Comparison of ENCODE assay signal across 20 mouse cellular contexts in the genomic region with DNA sequence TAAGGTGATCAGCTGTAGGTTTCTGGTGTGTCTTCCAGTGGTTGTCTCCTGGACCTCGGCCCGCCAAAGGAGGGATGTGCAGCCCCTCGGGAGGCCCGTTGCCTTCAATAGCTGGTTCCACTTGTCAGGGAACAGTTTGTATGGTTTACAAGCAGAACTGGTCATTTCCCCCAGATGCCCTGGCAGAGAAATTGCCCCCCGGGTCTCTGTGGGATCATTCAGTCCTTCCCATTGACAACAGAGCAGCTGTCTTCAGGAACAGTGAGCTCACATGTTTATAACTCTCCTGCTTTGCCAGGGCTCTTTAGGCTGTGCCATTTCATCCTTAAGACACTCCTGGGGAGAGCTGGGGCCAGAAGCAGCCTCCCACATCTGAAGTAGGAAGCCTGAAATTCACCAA. TPM values are rescaled to one million over a fixed set of nuclear protein-coding genes. Genes with fewer than 3 reads are reported as not detected.
DNase-seq lines count a peak whose midpoint lies in the region; ATAC-seq and TF ChIP-seq lines count a peak whose summit lies in the region.
"Had no signal": no experiment of that assay in that cellular context is flagged by ENCODE, and none has a peak within 500 bp of the region (broad histone marks: within the 10 kb centered on the region; RNA-seq: fewer than 3 reads in every experiment).

No protein-coding gene starts in this region.

- H3K9ac ChIP-seq in heart, embryonic 11.5 days (ENCODE audit: low read depth, low read length) = no peak overlapping the region
- no peak overlapping the region for H3K9ac ChIP-seq in neural tube, embryonic 13.5 days
- 0 out of 2 replicates have a peak overlapping the region, but pooled peaks have one; percentile 22 for H3K9ac ChIP-seq in embryonic facial prominence, embryonic 14.5 days (ENCODE audit: low read depth, low read length)
- H3K9ac ChIP-seq in stomach, postnatal 0 days (ENCODE audit: low read length) = no peak overlapping the region
- H3K9ac ChIP-seq: forebrain, embryonic 15.5 days; hindbrain, embryonic 15.5 days had no signal

- no peaks in the 10 kb centered on the region for H3K4me1 ChIP-seq in heart, embryonic 11.5 days (ENCODE audit: control insufficient read depth, insufficient read depth, low read length)
- H3K4me1 ChIP-seq in neural tube, embryonic 13.5 days (replicated peaks) = peaks cover 10% of the 10 kb centered on the region
- peaks cover 10% of the 10 kb centered on the region; the same call in 1 of the 2 replicates for H3K4me1 ChIP-seq in embryonic facial prominence, embryonic 14.5 days (ENCODE audit: control insufficient read depth, insufficient read depth, low read length)
- no peaks in the 10 kb centered on the region for H3K4me1 ChIP-seq in stomach, postnatal 0 days (replicated peaks; ENCODE audit: control insufficient read depth, insufficient read depth)

- no peak overlapping the region for H3K4me2 ChIP-seq in heart, embryonic 11.5 days
- H3K4me2 ChIP-seq in neural tube, embryonic 13.5 days = no peak overlapping the region
- no peak overlapping the region for H3K4me2 ChIP-seq in embryonic facial prominence, embryonic 14.5 days (ENCODE audit: low read depth, low read length)
- H3K4me2 ChIP-seq in stomach, postnatal 0 days (replicated peaks; ENCODE audit: low read depth) = no peak overlapping the region
- H3K4me2 ChIP-seq: forebrain, embryonic 15.5 days; hindbrain, embryonic 15.5 days; liver, embryonic 11.5 days had no signal

- H3K27me3 ChIP-seq in heart, embryonic 11.5 days (ENCODE audit: control insufficient read depth, insufficient read depth, low read length) = no peaks in the 10 kb centered on the region
- H3K27me3 ChIP-seq in neural tube, embryonic 13.5 days = 0 out of 2 replicates have a peak, but pooled peaks cover 6% of the 10 kb centered on the region
- no peaks in the 10 kb centered on the region for H3K27me3 ChIP-seq in embryonic facial prominence, embryonic 14.5 days (replicated peaks; ENCODE audit: control insufficient read depth, insufficient read depth, low read length)
- H3K27me3 ChIP-seq in stomach, postnatal 0 days (ENCODE audit: control insufficient read depth, insufficient read depth, low read length) = no peaks in the 10 kb centered on the region
- H3K27me3 ChIP-seq: forebrain, embryonic 15.5 days; hindbrain, embryonic 15.5 days had no signal

- WGBS in heart, embryonic 11.5 days (ENCODE audit: insufficient replicate concordance) = 49% methylated on average over 5 of the region's 5 CpGs
- WGBS in neural tube, embryonic 13.5 days = 10% methylated on average over 5 of the region's 5 CpGs
- 54% methylated on average over 5 of the region's 5 CpGs for WGBS in embryonic facial prominence, embryonic 14.5 days
- 36% methylated on average over 5 of the region's 5 CpGs for WGBS in stomach, postnatal 0 days

- peak; percentile 86 for DNase-seq in heart, adult 11 months
- DNase-seq in neural tube, embryonic 10.5 days (ENCODE audit: extremely low spot score, low spot score) = no peak
- DNase-seq in embryonic facial prominence, embryonic 14.5 days (ENCODE audit: low spot score) = no peak
- DNase-seq in stomach, postnatal 0 days (ENCODE audit: low spot score) = no peak
- DNase-seq in T-cell, adult 2 months (ENCODE audit: low spot score) = no peak
- no peak for DNase-seq in adipocyte (ENCODE audit: low spot score)
- DNase-seq: adrenal gland, adult 8-10 months; heart, postnatal 10 days; kidney, adult 11 months; lung, adult 18-20 months; lung, postnatal 14 days; thymus, adult 18-20 months had no signal

- H3K27ac ChIP-seq in heart, embryonic 11.5 days (ENCODE audit: low read depth, low read length) = no peak overlapping the region
- 0 out of 2 replicates have a peak overlapping the region, but pooled peaks have one; percentile 15 for H3K27ac ChIP-seq in neural tube, embryonic 13.5 days (replicated peaks)
- H3K27ac ChIP-seq in embryonic facial prominence, embryonic 14.5 days (replicated peaks; ENCODE audit: low read depth, low read length) = no peak overlapping the region
- H3K27ac ChIP-seq in stomach, postnatal 0 days (replicated peaks) = peak overlapping the region; percentile 35; the same call in 1 of the 2 replicates
- H3K27ac ChIP-seq: heart, embryonic 10.5 days; hindbrain, embryonic 15.5 days had no signal

- no peak for TF ChIP-seq CTCF in stomach, postnatal 0 days (IDR thresholded peaks at IDR 0.05; ENCODE audit: low read depth)

- H3K4me3 ChIP-seq in heart, embryonic 11.5 days (ENCODE audit: low read depth, low read length) = no peak overlapping the region
- no peak overlapping the region for H3K4me3 ChIP-seq in neural tube, embryonic 13.5 days
- no peak overlapping the region for H3K4me3 ChIP-seq in embryonic facial prominence, embryonic 14.5 days (ENCODE audit: low read depth, low read length)
- no peak overlapping the region for H3K4me3 ChIP-seq in stomach, postnatal 0 days (ENCODE audit: low read depth, low read length)
- H3K4me3 ChIP-seq: forebrain, embryonic 15.5 days; heart, embryonic 10.5 days; hindbrain, embryonic 15.5 days; megakaryocyte, embryonic 14.5 days had no signal

- TF ChIP-seq EP300 in stomach, postnatal 0 days (optimal IDR thresholded peaks at IDR 0.05) = no peak

- ATAC-seq in heart, embryonic 11.5 days (replicated peaks; ENCODE audit: insufficient number of reproducible peaks, low FRiP score, low TSS enrichment) = no peak
- ATAC-seq in neural tube, embryonic 13.5 days (ENCODE audit: low read depth) = no peak
- no peak for ATAC-seq in embryonic facial prominence, embryonic 14.5 days (ENCODE audit: low read depth)
- ATAC-seq in stomach, postnatal 0 days (ENCODE audit: low FRiP score, low TSS enrichment) = no peak
- ATAC-seq: forebrain, embryonic 15.5 days; midbrain, embryonic 16.5 days had no signal

- H3K9me3 ChIP-seq in heart, embryonic 11.5 days (replicated peaks; ENCODE audit: control insufficient read depth, low read length) = no peaks in the 10 kb centered on the region
- no peaks in the 10 kb centered on the region for H3K9me3 ChIP-seq in neural tube, embryonic 13.5 days
- H3K9me3 ChIP-seq in embryonic facial prominence, embryonic 14.5 days (ENCODE audit: control insufficient read depth, low read length) = no peaks in the 10 kb centered on the region
- no peaks in the 10 kb centered on the region for H3K9me3 ChIP-seq in stomach, postnatal 0 days (ENCODE audit: control insufficient read depth, low read length)
- H3K9me3 ChIP-seq: forebrain, embryonic 15.5 days; heart, embryonic 10.5 days; hindbrain, embryonic 15.5 days; megakaryocyte, embryonic 14.5 days had no signal

- H3K36me3 ChIP-seq in heart, embryonic 11.5 days (ENCODE audit: control insufficient read depth, insufficient read depth, low read length) = peaks cover 12% of the 10 kb centered on the region
- H3K36me3 ChIP-seq in neural tube, embryonic 13.5 days = peaks cover 34% of the 10 kb centered on the region
- H3K36me3 ChIP-seq in embryonic facial prominence, embryonic 14.5 days (ENCODE audit: control insufficient read depth, insufficient read depth, low read length) = peaks cover 27% of the 10 kb centered on the region
- peaks cover 4% of the 10 kb centered on the region; the same call in 1 of the 2 replicates for H3K36me3 ChIP-seq in stomach, postnatal 0 days (ENCODE audit: control insufficient read depth, insufficient read depth, low read length)

RNA-seq across cellular contexts. Expression of a gene that starts 9.6 kb away (rescaled TPM):
- polyA plus RNA-seq in heart, embryonic 11.5 days (2014; fragmentation: Nextera tagmentation; extraction: Ambion mirVana) = 92.4 and 95.9 TPM in 2 replicates
- polyA plus RNA-seq in neural tube, embryonic 13.5 days (2015; fragmentation: Nextera tagmentation; extraction: Ambion mirVana) = 138 and 139 TPM in 2 replicates
- polyA plus RNA-seq in embryonic facial prominence, embryonic 14.5 days (2014; fragmentation: Nextera tagmentation; extraction: Ambion mirVana) = 105 and 108 TPM in 2 replicates
- polyA plus RNA-seq in stomach, postnatal 0 days (2015; fragmentation: Nextera tagmentation; extraction: Ambion mirVana) = 106 and 110 TPM in 2 replicates

RNA-seq across cellular contexts. Expression of a gene that starts 19.8 kb away (rescaled TPM):
- 81.2 and 82.3 TPM in 2 replicates for polyA plus RNA-seq in heart, embryonic 11.5 days (2014; fragmentation: Nextera tagmentation; extraction: Ambion mirVana)
- polyA plus RNA-seq in neural tube, embryonic 13.5 days (2015; fragmentation: Nextera tagmentation; extraction: Ambion mirVana) = 201 and 211 TPM in 2 replicates
- polyA plus RNA-seq in embryonic facial prominence, embryonic 14.5 days (2014; fragmentation: Nextera tagmentation; extraction: Ambion mirVana) = 98.3 and 106 TPM in 2 replicates
- 92.4 and 96.0 TPM in 2 replicates for polyA plus RNA-seq in stomach, postnatal 0 days (2015; fragmentation: Nextera tagmentation; extraction: Ambion mirVana)

RNA-seq across cellular contexts. Expression of a gene that starts 57.3 kb away (rescaled TPM):
- polyA plus RNA-seq in heart, embryonic 11.5 days (2014; fragmentation: Nextera tagmentation; extraction: Ambion mirVana) = 14.3 and 19.4 TPM in 2 replicates
- 3.2 and 3.7 TPM in 2 replicates for polyA plus RNA-seq in neural tube, embryonic 13.5 days (2015; fragmentation: Nextera tagmentation; extraction: Ambion mirVana)
- polyA plus RNA-seq in embryonic facial prominence, embryonic 14.5 days (2014; fragmentation: Nextera tagmentation; extraction: Ambion mirVana) = 15.2 and 15.5 TPM in 2 replicates
- polyA plus RNA-seq in stomach, postnatal 0 days (2015; fragmentation: Nextera tagmentation; extraction: Ambion mirVana) = 5.7 and 6.7 TPM in 2 replicates

Comparison
In these comparisons a context has a peak if more than half of its experiments do, and no peak if none do; other contexts are left out.
1. H3K27ac ChIP-seq: peak in neural tube, embryonic 13.5 days (single experiment) and stomach, postnatal 0 days (single experiment); none in heart, embryonic 11.5 days (single experiment) and embryonic facial prominence, embryonic 14.5 days (single experiment).